Comparison of ENCODE assay signal across 20 mouse cellular contexts in genomic region chr15:97414718-97415413, GRCm38 (mm10).
DNase-seq lines count a peak whose midpoint lies in the region; ATAC-seq lines count a peak whose summit lies in the region.
"Had no signal": no experiment of that assay in that cellular context is flagged by ENCODE, and none has a peak within 500 bp of the region (broad histone marks: within the 10 kb centered on the region; RNA-seq: fewer than 3 reads in every experiment).

No protein-coding gene starts in this region.

- WGBS in embryonic facial prominence, embryonic 14.5 days, result 71% methylated on average over 11 of the region's 12 CpGs
- 88% methylated on average over 12 of the region's 12 CpGs for WGBS in embryonic facial prominence, embryonic 10.5 days
- WGBS in stomach, embryonic 16.5 days, result 59% methylated on average over 12 of the region's 12 CpGs

- no peak overlapping the region for H3K4me2 ChIP-seq in embryonic facial prominence, embryonic 14.5 days (ENCODE audit: low read depth, low read length)
- no peak overlapping the region for H3K4me2 ChIP-seq in stomach, embryonic 16.5 days (ENCODE audit: low read depth, low read length)
- H3K4me2 ChIP-seq: embryonic facial prominence, embryonic 13.5 days; heart, embryonic 12.5 days; kidney, embryonic 15.5 days; limb, embryonic 12.5 days; liver, embryonic 15.5 days; neural tube, embryonic 13.5 days had no signal

- H3K4me3 ChIP-seq in embryonic facial prominence, embryonic 14.5 days (ENCODE audit: low read depth, low read length), result no peak overlapping the region
- no peak overlapping the region for H3K4me3 ChIP-seq in embryonic facial prominence, embryonic 10.5 days
- H3K4me3 ChIP-seq in stomach, embryonic 16.5 days (replicated peaks; ENCODE audit: low read length), result no peak overlapping the region
- H3K4me3 ChIP-seq: embryonic facial prominence, embryonic 13.5 days; heart, embryonic 12.5 days; kidney, embryonic 15.5 days; layer of hippocampus, adult 2 months; limb, embryonic 12.5 days; liver, embryonic 15.5 days; neural tube, embryonic 13.5 days had no signal

- H3K9ac ChIP-seq in embryonic facial prominence, embryonic 14.5 days (ENCODE audit: low read depth, low read length), result no peak overlapping the region
- no peak overlapping the region for H3K9ac ChIP-seq in stomach, embryonic 16.5 days (ENCODE audit: low read length)
- H3K9ac ChIP-seq: embryonic facial prominence, embryonic 13.5 days; heart, embryonic 12.5 days; kidney, embryonic 15.5 days; limb, embryonic 12.5 days; liver, embryonic 15.5 days; neural tube, embryonic 13.5 days had no signal

- no peaks in the 10 kb centered on the region for H3K4me1 ChIP-seq in embryonic facial prominence, embryonic 14.5 days (ENCODE audit: control insufficient read depth, insufficient read depth, low read length)
- H3K4me1 ChIP-seq in embryonic facial prominence, embryonic 10.5 days, result no peaks in the 10 kb centered on the region
- 0 out of 2 replicates have a peak, but pooled peaks cover 4% of the 10 kb centered on the region for H3K4me1 ChIP-seq in stomach, embryonic 16.5 days (ENCODE audit: control insufficient read depth, insufficient read depth, low read length)
- H3K4me1 ChIP-seq: embryonic facial prominence, embryonic 13.5 days; heart, embryonic 12.5 days; kidney, embryonic 15.5 days; limb, embryonic 12.5 days; liver, embryonic 15.5 days had no signal

- DNase-seq in embryonic facial prominence, embryonic 14.5 days (ENCODE audit: low spot score), result peak; percentile 13
- DNase-seq in embryonic facial prominence, embryonic 10.5 days (ENCODE audit: low spot score), result no peak
- peak; percentile 17 for DNase-seq in layer of hippocampus, adult 9-11 months
- no peak for DNase-seq in layer of hippocampus, adult 8-10 months (ENCODE audit: low spot score in 2 of 2)
- peak; percentile 8 to 11 for DNase-seq in right cerebral cortex, adult 2 months (ENCODE audit: low spot score in 2 of 2)
- DNase-seq in right cerebral cortex, adult 18-20 months, result no peak
- no peak for DNase-seq in spleen, postnatal 14 days (ENCODE audit: low spot score in 2 of 2)
- DNase-seq: adrenal gland, postnatal 25 days; cerebellum, postnatal 14 days; gastrocnemius, postnatal 14 days; heart, postnatal 36 days had no signal

- no peaks in the 10 kb centered on the region for H3K27me3 ChIP-seq in embryonic facial prominence, embryonic 14.5 days (replicated peaks; ENCODE audit: control insufficient read depth, insufficient read depth, low read length)
- H3K27me3 ChIP-seq in embryonic facial prominence, embryonic 10.5 days (replicated peaks; ENCODE audit: low read depth, poor library complexity, severe bottlenecking), result no peaks in the 10 kb centered on the region
- no peaks in the 10 kb centered on the region for H3K27me3 ChIP-seq in stomach, embryonic 16.5 days (ENCODE audit: control insufficient read depth, insufficient read depth, low read length)
- H3K27me3 ChIP-seq: CH12.LX; embryonic facial prominence, embryonic 13.5 days; heart, embryonic 12.5 days; kidney, embryonic 15.5 days; limb, embryonic 12.5 days; liver, embryonic 15.5 days; neural tube, embryonic 13.5 days had no signal

- H3K9me3 ChIP-seq in embryonic facial prominence, embryonic 14.5 days (ENCODE audit: control insufficient read depth, low read length), result no peaks in the 10 kb centered on the region
- no peaks in the 10 kb centered on the region for H3K9me3 ChIP-seq in embryonic facial prominence, embryonic 10.5 days
- no peaks in the 10 kb centered on the region for H3K9me3 ChIP-seq in stomach, embryonic 16.5 days (replicated peaks; ENCODE audit: control insufficient read depth, low read length)
- H3K9me3 ChIP-seq: kidney, embryonic 15.5 days; liver, embryonic 15.5 days had no signal

- no peak overlapping the region; the same call in 1 of the 2 replicates for H3K27ac ChIP-seq in embryonic facial prominence, embryonic 14.5 days (replicated peaks; ENCODE audit: low read depth, low read length)
- no peak overlapping the region for H3K27ac ChIP-seq in embryonic facial prominence, embryonic 10.5 days (replicated peaks)
- peak overlapping the region; percentile 62; the same call in 1 of the 2 replicates for H3K27ac ChIP-seq in stomach, embryonic 16.5 days (ENCODE audit: low read length)
- H3K27ac ChIP-seq: embryonic facial prominence, embryonic 13.5 days; kidney, embryonic 15.5 days; layer of hippocampus, adult 2 months; limb, embryonic 12.5 days; liver, embryonic 15.5 days; neural tube, embryonic 13.5 days had no signal

- no peaks in the 10 kb centered on the region for H3K36me3 ChIP-seq in embryonic facial prominence, embryonic 14.5 days (ENCODE audit: control insufficient read depth, insufficient read depth, low read length)
- H3K36me3 ChIP-seq in embryonic facial prominence, embryonic 10.5 days (replicated peaks), result no peaks in the 10 kb centered on the region
- H3K36me3 ChIP-seq in stomach, embryonic 16.5 days (ENCODE audit: control insufficient read depth, insufficient read depth, low read length), result no peaks in the 10 kb centered on the region
- H3K36me3 ChIP-seq: embryonic facial prominence, embryonic 13.5 days; heart, embryonic 12.5 days; kidney, embryonic 15.5 days; limb, embryonic 12.5 days; liver, embryonic 15.5 days; neural tube, embryonic 13.5 days had no signal

- ATAC-seq in embryonic facial prominence, embryonic 14.5 days (ENCODE audit: low read depth), result no peak
- ATAC-seq in stomach, embryonic 16.5 days (ENCODE audit: insufficient read depth, low FRiP score), result no peak

Comparison
In these comparisons a context has a peak if more than half of its experiments do, and no peak if none do; other contexts are left out.
1. DNase-seq: peak in embryonic facial prominence, embryonic 14.5 days (single experiment), layer of hippocampus, adult 9-11 months (single experiment) and right cerebral cortex, adult 2 months (2 of 2); none in embryonic facial prominence, embryonic 10.5 days (single experiment), layer of hippocampus, adult 8-10 months (0 of 2), right cerebral cortex, adult 18-20 months (single experiment) and spleen, postnatal 14 days (0 of 2).